Mouse (Mus musculus): ENCODE measurements around the gene Pde1a.

- no peak for TF ChIP-seq CTCF (IDR thresholded peaks at IDR 0.05; ENCODE audit: control insufficient read depth, insufficient read depth, insufficient read length)
- TF ChIP-seq FOSL1 (IDR thresholded peaks at IDR 0.05; ENCODE audit: insufficient read depth, low read length, poor library complexity, severe bottlenecking), result no peak
- TF ChIP-seq USF1 (IDR thresholded peaks at IDR 0.05; ENCODE audit: low read depth), result peak; percentile 62
These were observed 230.7 kb downstream of the Pde1a start for GRCm38 (mm10) chr2:79898522-79898921.
